Mouse (Mus musculus): ENCODE data around the gene Sorcs2. TPM values are rescaled to one million over a fixed set of nuclear protein-coding genes. Genes with fewer than 3 reads are reported as not detected.
"Not testable (repeated sequence)": the region's sequence is repeated elsewhere in the genome, so short reads cannot be mapped to it uniquely, and the experiment has no call there.

Sorcs2 gene
- polyA plus RNA-seq, 1 experiment from 2014 or later: 8.3 TPM

GRCm38 (mm10) chr5:36419861-36420260 lies 21.9 kb upstream of the Sorcs2 start:
- no peak overlapping the region for H3K27ac ChIP-seq
- H3K4me1 ChIP-seq: no peaks in the 10 kb centered on the region
- H3K4me3 ChIP-seq: no peak overlapping the region
- no peaks in the 10 kb centered on the region for H3K36me3 ChIP-seq
- no peaks in the 10 kb centered on the region for H3K9me3 ChIP-seq (replicated peaks)
- 79% methylated on average over 3 of the region's 3 CpGs for WGBS
- H3K27me3 ChIP-seq (ENCODE audit: low read depth, poor library complexity, severe bottlenecking): no peaks in the 10 kb centered on the region
- no peak for DNase-seq (ENCODE audit: low spot score)

DNA sequence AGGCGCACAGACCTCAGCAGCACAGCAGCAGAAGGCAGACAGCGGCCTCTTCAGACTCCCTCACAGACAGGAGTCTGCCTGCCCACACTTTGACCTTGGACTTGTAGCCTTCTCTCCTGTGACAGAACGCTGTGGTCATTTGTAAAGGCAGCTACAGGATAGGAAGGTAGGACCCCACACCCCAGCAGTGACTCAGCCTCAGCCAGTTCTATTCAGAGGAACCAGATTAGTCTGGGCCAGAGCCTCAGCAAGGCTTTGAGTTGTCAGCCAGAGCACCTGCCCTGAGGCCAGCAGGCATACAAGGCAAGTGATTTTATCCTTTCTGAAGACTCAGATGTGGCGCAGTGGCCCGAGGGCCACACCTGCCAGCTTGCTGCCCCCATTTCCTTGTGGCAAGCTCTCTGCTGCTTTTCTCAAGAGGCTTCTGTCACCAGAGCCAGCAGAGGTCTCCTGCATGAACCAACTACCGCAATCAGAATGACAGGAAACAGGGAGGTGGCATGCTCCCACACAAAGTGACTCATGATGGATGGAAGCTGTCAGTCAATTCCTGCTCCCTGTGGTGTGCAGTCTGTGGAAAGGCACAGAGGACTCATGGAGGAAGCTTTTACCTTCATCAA lies 16.9 kb upstream of the Sorcs2 start:
- Histone ChIP-seq H3K27ac (no peak overlapping the region), H3K9me3 (replicated peaks) (no peaks in the 10 kb centered on the region), H3K36me3 (no peaks in the 10 kb centered on the region), H3K4me1 (no peaks in the 10 kb centered on the region), H3K4me3 (no peak overlapping the region), H3K27me3 (ENCODE audit: low read depth, poor library complexity, severe bottlenecking) (no peaks in the 10 kb centered on the region)
- WGBS: 73% methylated on average over 6 of the region's 6 CpGs
- no peak for DNase-seq (ENCODE audit: low spot score)

GRCm38 (mm10) chr5:36398463-36399364 lies 775 bp upstream of the Sorcs2 start:
- H3K4me3 ChIP-seq: peak overlapping the region; percentile 80; the same call in 1 of the 2 replicates
- no peaks in the 10 kb centered on the region for H3K36me3 ChIP-seq
- H3K27ac ChIP-seq: peak overlapping the region; percentile 90; the same call in 1 of the 2 replicates
- H3K27me3 ChIP-seq (ENCODE audit: low read depth, poor library complexity, severe bottlenecking): peaks cover 62% of the 10 kb centered on the region
- H3K4me1 ChIP-seq: peaks cover 56% of the 10 kb centered on the region
- H3K9me3 ChIP-seq (replicated peaks): no peaks in the 10 kb centered on the region
- WGBS: 9% methylated on average over 18 of the region's 18 CpGs
- DNase-seq (ENCODE audit: low spot score): peak; percentile 75

- Histone ChIP-seq H3K36me3 (no peaks in the 10 kb centered on the region), H3K27ac (peak overlapping the region; percentile 90), H3K9me3 (replicated peaks) (no peaks in the 10 kb centered on the region), H3K4me1 (peaks cover 48% of the 10 kb centered on the region), H3K27me3 (ENCODE audit: low read depth, poor library complexity, severe bottlenecking) (peaks cover 53% of the 10 kb centered on the region), H3K4me3 (peak overlapping the region; percentile 80)
- under 1% methylated on average over 36 of the region's 36 CpGs for WGBS
- peak; percentile 64 for DNase-seq (ENCODE audit: low spot score)
Measured at GRCm38 (mm10) chr5:36397384-36397759, 567 bp downstream of the Sorcs2 start.

GRCm38 (mm10) chr5:36396491-36397383 lies 1.2 kb downstream of the Sorcs2 start:
- peak; percentile 45 for DNase-seq (ENCODE audit: low spot score)
- Histone ChIP-seq H3K4me1 (peaks cover 46% of the 10 kb centered on the region), H3K36me3 (no peaks in the 10 kb centered on the region), H3K4me3 (peak overlapping the region; percentile 80), H3K27ac (peak overlapping the region; percentile 90), H3K27me3 (ENCODE audit: low read depth, poor library complexity, severe bottlenecking) (peaks cover 53% of the 10 kb centered on the region), H3K9me3 (replicated peaks) (no peaks in the 10 kb centered on the region)
- 7% methylated on average over 18 of the region's 18 CpGs for WGBS

GRCm38 (mm10) chr5:36396011-36396410 lies 1.9 kb downstream of the Sorcs2 start:
- H3K4me1 ChIP-seq: peaks cover 52% of the 10 kb centered on the region
- H3K27ac ChIP-seq: no peak overlapping the region
- 58% methylated on average over 3 of the region's 3 CpGs for WGBS

GRCm38 (mm10) chr5:36394840-36395515 lies 3.0 kb downstream of the Sorcs2 start:
- no peaks in the 10 kb centered on the region for H3K9me3 ChIP-seq (replicated peaks)
- no peaks in the 10 kb centered on the region for H3K36me3 ChIP-seq
- WGBS: 56% methylated on average over 11 of the region's 11 CpGs
- peaks cover 38% of the 10 kb centered on the region for H3K27me3 ChIP-seq (ENCODE audit: low read depth, poor library complexity, severe bottlenecking)
- 0 out of 2 replicates have a peak overlapping the region, but pooled peaks have one; percentile 14 for H3K27ac ChIP-seq
- peaks cover 57% of the 10 kb centered on the region for H3K4me1 ChIP-seq
- H3K4me3 ChIP-seq: no peak overlapping the region
- no peak for DNase-seq (ENCODE audit: low spot score)

More at GRCm38 (mm10) chr5:36396011-36396410, 1.9 kb downstream of the Sorcs2 start:
- peak; percentile 83 for DNase-seq (ENCODE audit: low spot score)
- H3K4me3 ChIP-seq: 0 out of 2 replicates have a peak overlapping the region, but pooled peaks have one; percentile 80
- peaks cover 49% of the 10 kb centered on the region for H3K27me3 ChIP-seq (ENCODE audit: low read depth, poor library complexity, severe bottlenecking)
- no peaks in the 10 kb centered on the region for H3K9me3 ChIP-seq (replicated peaks)
- no peaks in the 10 kb centered on the region for H3K36me3 ChIP-seq

DNA sequence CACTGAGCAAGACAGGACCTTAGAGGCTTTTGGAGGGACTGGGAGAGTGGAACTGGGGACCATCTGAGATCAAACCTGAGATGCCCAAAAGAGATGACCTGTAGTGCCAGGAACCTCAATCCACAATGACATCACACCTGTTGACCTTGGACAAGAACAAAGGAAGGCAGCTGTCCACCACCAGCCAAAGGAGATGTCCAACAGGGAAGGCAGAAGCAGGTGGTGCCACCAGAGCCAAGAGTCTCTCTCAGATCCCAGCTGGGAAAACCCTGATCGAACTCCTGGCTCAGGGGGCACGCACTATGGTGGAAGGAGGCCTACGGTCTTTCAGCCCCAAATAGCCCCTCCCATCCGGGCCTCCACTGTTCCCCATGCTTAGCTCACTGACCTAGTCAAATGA lies 6.2 kb downstream of the Sorcs2 start:
- H3K4me1 ChIP-seq: peaks cover 56% of the 10 kb centered on the region

GRCm38 (mm10) chr5:36390591-36390927 lies 7.4 kb downstream of the Sorcs2 start:
- Histone ChIP-seq H3K4me1 (peaks cover 57% of the 10 kb centered on the region), H3K27ac (peak overlapping the region; percentile 66)
- DNase-seq (ENCODE audit: low spot score); H3K36me3 ChIP-seq; H3K27me3 ChIP-seq (ENCODE audit: low read depth, poor library complexity, severe bottlenecking); H3K4me3 ChIP-seq; H3K9me3 ChIP-seq (replicated peaks): not testable (repeated sequence)

More for the DNA sequence above, 6.2 kb downstream of the Sorcs2 start:
- 89% methylated on average over 4 of the region's 4 CpGs for WGBS
- Histone ChIP-seq H3K36me3 (no peaks in the 10 kb centered on the region), H3K27me3 (ENCODE audit: low read depth, poor library complexity, severe bottlenecking) (peaks cover 20% of the 10 kb centered on the region), H3K27ac (peak overlapping the region; percentile 26), H3K4me3 (no peak overlapping the region), H3K9me3 (replicated peaks) (no peaks in the 10 kb centered on the region)
- no peak for DNase-seq (ENCODE audit: low spot score)

GRCm38 (mm10) chr5:36389731-36390590 lies 8.0 kb downstream of the Sorcs2 start:
- peak overlapping the region; percentile 66 for H3K27ac ChIP-seq

DNA sequence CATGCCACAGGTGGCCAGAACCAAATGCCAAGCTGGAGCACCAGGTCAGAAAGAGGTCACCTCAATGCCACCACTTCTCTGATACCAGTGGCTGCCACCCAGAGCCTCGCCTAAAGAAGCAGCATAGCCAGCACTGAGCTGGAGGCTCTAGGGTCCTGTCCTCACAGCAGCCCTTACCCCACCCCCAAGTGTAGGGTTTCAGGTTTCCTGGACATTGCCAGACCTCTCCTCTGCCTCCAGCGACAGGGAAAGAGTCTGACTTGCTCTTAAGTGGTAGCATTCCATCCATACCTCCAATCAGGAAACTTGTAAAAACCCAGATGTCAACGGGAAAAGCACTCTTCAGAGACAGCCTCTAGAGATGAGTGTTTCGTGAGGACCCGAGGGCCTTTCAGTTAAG lies 12.9 kb downstream of the Sorcs2 start:
- H3K36me3 ChIP-seq: no peaks in the 10 kb centered on the region
- WGBS: 4% methylated on average over 5 of the region's 5 CpGs
- peak; percentile 76 for DNase-seq (ENCODE audit: low spot score)
- peak overlapping the region; percentile 14; the same call in 1 of the 2 replicates for H3K4me3 ChIP-seq
- H3K9me3 ChIP-seq (replicated peaks): no peaks in the 10 kb centered on the region
- H3K27me3 ChIP-seq (ENCODE audit: low read depth, poor library complexity, severe bottlenecking): no peaks in the 10 kb centered on the region
- H3K27ac ChIP-seq: peak overlapping the region; percentile 84
- peaks cover 75% of the 10 kb centered on the region for H3K4me1 ChIP-seq

More at GRCm38 (mm10) chr5:36389731-36390590, 8.0 kb downstream of the Sorcs2 start:
- no peaks in the 10 kb centered on the region for H3K36me3 ChIP-seq
- peaks cover 4% of the 10 kb centered on the region; the same call in 1 of the 2 replicates for H3K27me3 ChIP-seq (ENCODE audit: low read depth, poor library complexity, severe bottlenecking)
- peaks cover 57% of the 10 kb centered on the region for H3K4me1 ChIP-seq
- DNase-seq (ENCODE audit: low spot score): no peak
- 81% methylated on average over 9 of the region's 9 CpGs for WGBS
- no peaks in the 10 kb centered on the region for H3K9me3 ChIP-seq (replicated peaks)
- no peak overlapping the region for H3K4me3 ChIP-seq

Measured in limb, embryonic 10.5 days (tissue).